Mouse (Mus musculus) embryonic facial prominence, embryonic 15.5 days (tissue): ENCODE results near the gene Fkbp11. TPM values are rescaled to one million over a fixed set of nuclear protein-coding genes. Genes with fewer than 3 reads are reported as not detected.
A peak's percentile ranks its signal among the peaks of the same experiment; 100 is the strongest.
"Not testable (repeated sequence)": the region's sequence is repeated elsewhere in the genome, so short reads cannot be mapped to it uniquely, and the experiment has no call there.

Source experiments
- ATAC-seq: fragments of 200-750 bp; cut with Nextera tagmentation; 2 replicates; pipeline ENCODE4 v1.8.0; 2017; ENCODE audit warnings: low read depth, moderate TSS enrichment; ENCODE audit not compliant: insufficient number of reproducible peaks, low FRiP score, low TSS enrichment
- H3K27ac ChIP-seq: fragments of 300-500 bp; sonication (generic); replicated peaks from 2 replicates; pipeline ENCODE4 v1.5.1; 2015; ENCODE audit warnings: mild to moderate bottlenecking, inconsistent platforms
- H3K27me3 ChIP-seq: fragments of 300-500 bp; sonication (generic); 2 replicates; pipeline ENCODE4 v1.6.1; 2015; ENCODE audit warnings: inconsistent platforms
- H3K36me3 ChIP-seq: fragments of 300-500 bp; sonication (generic); 2 replicates; pipeline ENCODE4 v1.6.1; 2015; ENCODE audit warnings: mild to moderate bottlenecking, inconsistent platforms
- H3K4me1 ChIP-seq: fragments of 300-500 bp; sonication (generic); 2 replicates; pipeline ENCODE4 v1.6.1; 2015; ENCODE audit warnings: inconsistent platforms
- H3K4me2 ChIP-seq: fragments of 300-500 bp; sonication (generic); replicated peaks from 2 replicates; pipeline ENCODE4 v1.6.1; 2015; ENCODE audit warnings: mild to moderate bottlenecking, inconsistent platforms
- H3K4me3 ChIP-seq: fragments of 300-500 bp; sonication (generic); replicated peaks from 2 replicates; pipeline ENCODE4 v1.5.1; 2015; ENCODE audit warnings: mild to moderate bottlenecking, inconsistent platforms
- H3K9ac ChIP-seq: fragments of 300-500 bp; sonication (generic); 2 replicates; pipeline ENCODE4 v1.6.1; 2015; ENCODE audit warnings: inconsistent platforms
- H3K9me3 ChIP-seq: fragments of 300-500 bp; sonication (generic); replicated peaks from 2 replicates; pipeline ENCODE4 v1.6.1; 2016; ENCODE audit warnings: inconsistent platforms
- WGBS: fragments of 180-500 bp; shearing (Covaris S2); methylation state at CpG from one replicate; pipeline ENCODE4 v1.1.7; 2015; 5-methylcytosine and 5-hydroxymethylcytosine counted together
- polyA plus RNA-seq: library from polyadenylated mRNA; unstranded; fragments of >200 nt; fragmentation: Nextera tagmentation; extraction: Ambion mirVana; gene quantifications from 2 replicates; pipeline ENCODE4 v1.2.1, GENCODE M21; 2015

Fkbp11 gene
- polyA plus RNA-seq, 1 experiment from 2014 or later = 82.8 TPM

GRCm38 (mm10) chr15:98762670-98763529 is 34.9 kb upstream of the Fkbp11 start, which contains the start of gene Arf3:
Gene Arf3 (minus strand): TSS chr15:98763214.
- H3K9ac ChIP-seq = peak within 1 kb of the TSS; percentile 83
- peak; percentile 92 for ATAC-seq
- peak within 1 kb of the TSS; percentile 92 for H3K4me2 ChIP-seq
- peaks cover 18% of the 10 kb centered on the region for H3K4me1 ChIP-seq
- H3K36me3 ChIP-seq = peaks cover 11% of the 10 kb centered on the region; the same call in 1 of the 2 replicates
- H3K27ac ChIP-seq = peak within 1 kb of the TSS; percentile 88
- H3K9me3 ChIP-seq = no peaks in the 10 kb centered on the region
- H3K4me3 ChIP-seq = peak within 1 kb of the TSS; percentile 99
- under 1% methylated on average over 75 of the region's 76 CpGs for WGBS
- peaks cover 4% of the 10 kb centered on the region; the same call in 1 of the 2 replicates for H3K27me3 ChIP-seq

- Histone ChIP-seq H3K4me2 (peak overlapping the region; percentile 92), H3K27ac (peak overlapping the region; percentile 88), H3K27me3 (peaks cover 4% of the 10 kb centered on the region; the same call in 1 of the 2 replicates), H3K4me3 (peak overlapping the region; percentile 99), H3K36me3 (peaks cover 11% of the 10 kb centered on the region; the same call in 1 of the 2 replicates), H3K9me3 (no peaks in the 10 kb centered on the region), H3K9ac (peak overlapping the region; percentile 83), H3K4me1 (peaks cover 18% of the 10 kb centered on the region)
- 1% methylated on average over 20 of the region's 24 CpGs for WGBS
- peak; percentile 74 for ATAC-seq
Measured at GRCm38 (mm10) chr15:98762201-98762621, 34.2 kb upstream of the Fkbp11 start.

- Histone ChIP-seq H3K4me3 (no peak overlapping the region), H3K27me3 (no peaks in the 10 kb centered on the region), H3K4me1 (no peaks in the 10 kb centered on the region), H3K9me3 (no peaks in the 10 kb centered on the region), H3K27ac (no peak overlapping the region), H3K4me2 (no peak overlapping the region), H3K36me3 (peaks cover 16% of the 10 kb centered on the region), H3K9ac (no peak overlapping the region)
- WGBS = 95% methylated on average over 2 of the region's 2 CpGs
- ATAC-seq = no peak
Measured at GRCm38 (mm10) chr15:98754125-98754524, 26.1 kb upstream of the Fkbp11 start.

DNA sequence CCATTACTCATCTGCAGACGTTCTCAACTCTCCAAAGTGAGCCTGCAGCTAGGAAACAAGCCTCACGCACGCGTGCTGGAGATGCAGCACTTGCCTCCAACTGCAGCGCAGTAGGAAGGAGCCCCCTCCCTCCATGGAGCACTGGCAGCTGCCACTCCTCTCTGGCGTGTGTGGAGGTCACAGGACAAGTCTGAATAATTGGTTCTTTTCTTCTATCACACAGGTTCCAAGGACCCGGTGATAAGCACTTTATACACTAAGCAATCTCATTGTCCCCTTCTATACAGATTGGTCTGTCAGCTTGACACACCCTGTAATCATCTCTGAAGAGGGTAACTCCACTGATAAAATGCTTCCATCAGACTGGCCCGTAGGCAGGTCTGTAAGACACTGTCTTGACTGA is 25.0 kb upstream of the Fkbp11 start:
- Histone ChIP-seq H3K4me1 (no peaks in the 10 kb centered on the region), H3K27me3 (no peaks in the 10 kb centered on the region), H3K4me3 (no peak overlapping the region), H3K9me3 (no peaks in the 10 kb centered on the region), H3K9ac (no peak overlapping the region), H3K36me3 (peaks cover 11% of the 10 kb centered on the region; the same call in 1 of the 2 replicates), H3K4me2 (no peak overlapping the region), H3K27ac (no peak overlapping the region)
- WGBS = 77% methylated on average over 8 of the region's 8 CpGs
- ATAC-seq = no peak

DNA sequence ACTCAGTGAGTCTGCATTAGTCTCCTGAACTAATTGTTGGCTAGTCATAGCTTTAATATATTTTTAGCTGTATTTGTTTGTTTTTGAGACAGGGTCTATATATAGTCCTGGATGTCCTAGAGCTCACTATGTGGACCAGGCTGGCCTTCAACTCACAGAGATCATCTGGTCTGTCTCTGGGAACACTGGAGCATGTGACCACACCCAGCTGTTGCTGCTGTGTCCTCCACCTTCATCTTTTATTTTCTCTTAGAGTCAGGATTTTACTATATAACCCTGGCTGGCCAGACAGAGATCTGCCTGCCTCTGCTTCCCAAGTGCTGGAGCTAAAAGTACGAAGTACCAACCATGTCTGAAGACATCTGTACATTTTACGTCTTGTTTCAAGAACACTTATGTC is 21.1 kb upstream of the Fkbp11 start:
- no peaks in the 10 kb centered on the region for H3K27me3 ChIP-seq
- no peak overlapping the region for H3K9ac ChIP-seq
- no peak overlapping the region for H3K4me2 ChIP-seq
- no peak for ATAC-seq
- no peak overlapping the region for H3K27ac ChIP-seq
- peaks cover 9% of the 10 kb centered on the region; the same call in 1 of the 2 replicates for H3K4me1 ChIP-seq
- no peaks in the 10 kb centered on the region for H3K9me3 ChIP-seq
- WGBS = 96% methylated on average over 2 of the region's 2 CpGs
- peaks cover 11% of the 10 kb centered on the region; the same call in 1 of the 2 replicates for H3K36me3 ChIP-seq
- H3K4me3 ChIP-seq = no peak overlapping the region

- peaks cover 10% of the 10 kb centered on the region for H3K36me3 ChIP-seq
- no peaks in the 10 kb centered on the region for H3K9me3 ChIP-seq
- no peak overlapping the region for H3K4me3 ChIP-seq
- ATAC-seq = no peak
- no peak overlapping the region for H3K9ac ChIP-seq
- H3K27me3 ChIP-seq = no peaks in the 10 kb centered on the region
- no peak overlapping the region for H3K4me2 ChIP-seq
- 80% methylated on average over 6 of the region's 6 CpGs for WGBS
- peaks cover 18% of the 10 kb centered on the region for H3K4me1 ChIP-seq
- H3K27ac ChIP-seq = no peak overlapping the region
Measured at GRCm38 (mm10) chr15:98747296-98747695, 19.3 kb upstream of the Fkbp11 start.

DNA sequence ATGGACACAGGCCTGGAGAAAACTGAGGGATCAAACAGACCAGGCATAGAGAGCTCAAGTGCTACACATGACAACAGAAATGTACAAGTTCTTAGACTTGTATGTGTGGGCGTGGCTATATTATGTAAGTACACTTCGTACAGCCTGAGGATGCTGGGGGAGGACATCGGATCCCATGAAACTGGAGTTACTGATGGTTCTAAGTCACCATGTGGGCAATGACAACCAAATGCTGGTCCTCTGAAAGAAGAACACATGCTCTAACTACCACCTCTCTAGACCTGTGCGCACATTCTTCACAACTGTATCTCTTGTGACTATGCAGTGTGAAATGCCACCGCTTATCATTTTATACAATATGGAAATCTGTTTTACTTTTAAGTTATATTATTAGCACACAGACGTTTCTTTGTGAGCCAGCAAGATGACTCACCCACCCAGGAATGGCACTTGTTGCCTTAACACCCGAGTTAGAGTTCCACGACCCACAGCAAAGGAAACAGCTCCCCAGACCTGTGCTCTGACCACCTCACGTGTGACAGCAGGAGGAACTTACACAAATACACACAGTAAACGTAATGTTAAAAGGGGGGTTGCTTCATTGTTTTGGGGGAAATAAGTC is 18.5 kb upstream of the Fkbp11 start:
- ATAC-seq = no peak
- H3K27me3 ChIP-seq = no peaks in the 10 kb centered on the region
- H3K9me3 ChIP-seq = no peaks in the 10 kb centered on the region
- H3K36me3 ChIP-seq = peaks cover 13% of the 10 kb centered on the region
- no peak overlapping the region for H3K4me2 ChIP-seq
- 75% methylated on average over 10 of the region's 10 CpGs for WGBS
- H3K27ac ChIP-seq = no peak overlapping the region
- no peak overlapping the region for H3K9ac ChIP-seq
- H3K4me3 ChIP-seq = no peak overlapping the region
- H3K4me1 ChIP-seq = peaks cover 18% of the 10 kb centered on the region

GRCm38 (mm10) chr15:98743863-98744262 is 15.9 kb upstream of the Fkbp11 start:
- WGBS = 71% methylated on average over 3 of the region's 3 CpGs
- H3K27ac ChIP-seq, H3K9me3 ChIP-seq, H3K4me2 ChIP-seq, ATAC-seq, H3K4me3 ChIP-seq, H3K27me3 ChIP-seq, H3K9ac ChIP-seq: not testable (repeated sequence)
- Histone ChIP-seq H3K4me1 (peaks cover 18% of the 10 kb centered on the region), H3K36me3 (peaks cover 33% of the 10 kb centered on the region)

GRCm38 (mm10) chr15:98742766-98743428 is 14.9 kb upstream of the Fkbp11 start:
- Histone ChIP-seq H3K27me3 (no peaks in the 10 kb centered on the region), H3K9me3 (no peaks in the 10 kb centered on the region), H3K4me2 (no peak overlapping the region), H3K4me1 (peaks cover 18% of the 10 kb centered on the region), H3K9ac (no peak overlapping the region), H3K36me3 (peaks cover 41% of the 10 kb centered on the region), H3K27ac (no peak overlapping the region), H3K4me3 (no peak overlapping the region)
- 74% methylated on average over 8 of the region's 8 CpGs for WGBS
- no peak for ATAC-seq

DNA sequence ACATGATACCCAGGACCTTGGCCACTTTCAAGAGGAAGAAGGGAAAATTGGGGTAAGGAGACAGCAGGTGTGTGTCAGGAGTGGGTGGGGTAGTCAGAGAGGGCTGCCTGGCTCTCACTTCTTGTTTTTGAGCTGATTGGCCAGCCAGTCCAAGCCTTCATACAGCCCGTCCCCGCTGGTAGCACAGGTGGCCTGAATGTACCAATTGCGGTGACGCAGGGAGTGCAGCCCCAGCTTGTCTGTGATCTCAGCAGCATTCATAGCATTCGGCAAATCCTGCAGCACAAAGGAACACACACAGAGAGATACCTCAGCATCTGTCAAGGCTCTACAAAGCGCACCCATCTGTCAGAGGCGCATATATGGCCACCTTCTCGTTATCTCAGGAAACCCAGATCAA is 12.2 kb upstream of the Fkbp11 start:
- no peaks in the 10 kb centered on the region for H3K9me3 ChIP-seq
- H3K4me1 ChIP-seq = peaks cover 11% of the 10 kb centered on the region
- 89% methylated on average over 8 of the region's 8 CpGs for WGBS
- no peak overlapping the region for H3K27ac ChIP-seq
- no peak overlapping the region for H3K4me2 ChIP-seq
- no peak for ATAC-seq
- no peak overlapping the region for H3K9ac ChIP-seq
- no peak overlapping the region for H3K4me3 ChIP-seq
- H3K36me3 ChIP-seq = peaks cover 65% of the 10 kb centered on the region
- H3K27me3 ChIP-seq = no peaks in the 10 kb centered on the region

- 75% methylated on average over 4 of the region's 4 CpGs for WGBS
- H3K4me3 ChIP-seq = no peak overlapping the region
- no peak overlapping the region for H3K27ac ChIP-seq
- no peaks in the 10 kb centered on the region for H3K27me3 ChIP-seq
- no peaks in the 10 kb centered on the region for H3K9me3 ChIP-seq
- no peak overlapping the region for H3K9ac ChIP-seq
- H3K4me2 ChIP-seq = no peak overlapping the region
- H3K4me1 ChIP-seq = peaks cover 6% of the 10 kb centered on the region
- no peak for ATAC-seq
- peaks cover 66% of the 10 kb centered on the region for H3K36me3 ChIP-seq
Measured at GRCm38 (mm10) chr15:98738796-98739195, 10.8 kb upstream of the Fkbp11 start.
